Mouse (Mus musculus) olfactory bulb, adult 2 months (tissue): Measurements from ENCODE around the gene Grk5.

Experiments used
- CTCF ChIP-seq: fragments of 200-500 bp; IDR thresholded peaks from 2 replicates; pipeline ENCODE4 v1.5.1; 2012; ENCODE audit warnings: low read depth, mild to moderate bottlenecking, low read length, moderate library complexity; ENCODE audit not compliant: insufficient read depth
- POLR2A ChIP-seq: fragments of 200-500 bp; IDR thresholded peaks from 2 replicates; pipeline ENCODE4 v1.6.1; 2012; ENCODE audit warnings: mild to moderate bottlenecking, low read depth, low read length, moderate library complexity; ENCODE audit not compliant: insufficient read depth

GRCm38 (mm10) chr19:60972281-60973015 is 82.9 kb downstream of the Grk5 start:
- TF ChIP-seq POLR2A (no peak), CTCF (no peak)
